Mouse (Mus musculus) thymus, postnatal 14 days (tissue): ENCODE data around the gene Ing1.
A peak's percentile ranks its signal among the peaks of the same experiment; 100 is the strongest.
"Not testable (repeated sequence)": the region's sequence is repeated elsewhere in the genome, so short reads cannot be mapped to it uniquely, and the experiment has no call there.

ENCODE experiments used
- DNase-seq: peaks from one replicate; pipeline ENCODE4 v3.0.0; 2021

The Ing1 gene

DNA sequence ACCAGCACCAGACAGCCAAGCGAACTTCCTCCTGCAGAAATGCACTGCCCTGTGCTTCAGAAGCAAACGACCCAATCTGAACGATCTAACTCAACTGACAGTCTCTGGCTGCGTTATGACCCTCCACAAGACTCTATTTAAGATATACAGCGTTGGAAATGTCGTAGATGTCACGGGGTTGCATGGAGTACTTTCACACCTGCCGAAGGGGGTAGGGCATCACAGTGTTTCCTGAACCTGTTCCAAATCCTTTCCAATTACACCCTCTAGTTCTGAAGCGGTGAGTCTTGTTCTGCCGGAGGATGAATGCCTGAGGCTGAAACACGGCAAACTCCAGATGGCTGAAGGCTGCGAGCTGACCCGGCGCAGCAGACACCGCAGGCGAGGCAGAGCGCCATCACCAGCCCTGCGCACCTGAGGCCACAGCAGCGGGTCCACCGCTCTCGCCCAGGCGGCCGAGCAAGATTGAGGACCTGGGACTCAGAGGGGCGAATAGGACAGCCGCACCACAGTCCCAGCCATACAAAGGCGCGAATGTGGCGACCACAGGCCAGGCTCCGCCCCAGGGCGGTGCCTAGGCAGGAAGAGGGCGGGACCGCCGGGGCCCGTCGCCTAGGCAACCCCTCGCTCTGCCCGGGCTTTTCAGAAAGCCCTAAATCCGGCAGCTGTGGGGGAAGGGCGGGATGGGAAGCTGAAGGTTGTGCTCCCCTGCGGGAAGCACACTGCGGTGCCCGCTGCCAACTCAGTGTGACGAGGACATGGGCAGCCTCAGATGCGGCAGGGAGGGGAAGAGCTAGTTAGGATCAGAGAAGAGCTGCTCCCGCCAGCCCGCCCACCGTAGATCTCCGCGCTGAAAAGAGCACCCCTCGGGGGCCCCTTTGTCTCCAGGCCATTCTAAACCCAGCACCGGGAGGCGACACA is at the start of gene Ing1:
Gene Ing1, plus strand, starts transcription at position 773 of the 921 bp plus-strand sequence.
- peak; percentile 98 for DNase-seq

DNA sequence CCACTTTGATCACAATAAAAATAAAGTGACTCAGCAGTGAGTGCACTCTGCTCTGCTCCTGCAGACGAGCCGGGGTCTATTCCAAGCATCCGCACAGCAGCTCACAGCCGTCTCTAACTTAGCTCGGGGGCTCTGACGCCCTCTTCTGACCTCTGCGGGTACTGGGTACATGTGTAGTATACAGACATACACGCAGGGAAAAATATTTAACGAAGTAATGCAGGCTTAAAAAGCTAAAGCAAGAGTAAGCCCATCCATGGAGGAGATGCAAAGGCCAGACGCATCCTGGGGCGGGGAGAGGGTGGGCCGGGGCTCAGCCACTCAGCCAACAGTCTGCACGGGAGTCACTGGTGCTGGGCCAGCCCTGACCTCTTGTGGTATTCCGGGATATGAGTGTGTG is 49.3 kb upstream of the Ing1 start:
- DNase-seq: no peak

DNA sequence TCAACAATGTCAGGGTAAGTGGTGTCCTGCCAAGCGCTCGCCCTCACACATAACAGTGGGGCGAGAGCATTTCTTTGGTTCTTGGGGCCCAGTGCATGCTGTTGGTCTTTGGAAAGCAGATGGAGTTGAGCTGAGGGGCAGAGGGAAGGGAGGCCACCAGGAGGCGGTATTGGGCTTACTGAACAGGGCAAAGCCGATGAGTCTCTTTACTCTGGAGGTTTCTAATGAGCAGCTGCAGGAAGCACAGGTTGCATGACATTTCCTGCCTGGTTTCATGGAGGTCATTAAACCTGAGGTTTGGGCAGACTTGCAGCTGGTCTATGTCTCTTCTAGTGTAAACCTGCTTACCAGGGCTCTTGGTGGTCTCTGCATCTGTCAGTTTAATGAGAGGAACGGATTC is 48.6 kb upstream of the Ing1 start:
- peak; percentile 85 for DNase-seq

DNA sequence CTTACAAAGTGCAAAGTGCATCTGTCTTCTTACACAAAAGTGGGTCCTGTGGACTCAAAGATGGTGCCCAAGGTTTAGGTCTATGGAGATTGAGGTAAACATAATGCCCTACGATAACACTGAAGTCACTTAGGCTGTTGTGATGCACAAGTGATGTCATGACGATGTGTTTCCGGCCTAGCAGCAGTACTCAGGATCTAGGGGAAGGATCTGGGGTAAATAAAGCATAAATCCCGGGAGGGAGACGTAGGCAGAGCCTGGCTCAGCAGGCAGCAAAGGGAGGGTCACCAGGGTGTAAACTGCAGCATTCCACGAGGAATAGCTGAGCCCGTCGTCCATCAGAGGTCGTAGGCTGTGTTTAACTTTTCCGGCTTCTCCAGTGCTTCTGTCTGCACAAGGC is 46.5 kb upstream of the Ing1 start:
- DNase-seq: no peak

DNA sequence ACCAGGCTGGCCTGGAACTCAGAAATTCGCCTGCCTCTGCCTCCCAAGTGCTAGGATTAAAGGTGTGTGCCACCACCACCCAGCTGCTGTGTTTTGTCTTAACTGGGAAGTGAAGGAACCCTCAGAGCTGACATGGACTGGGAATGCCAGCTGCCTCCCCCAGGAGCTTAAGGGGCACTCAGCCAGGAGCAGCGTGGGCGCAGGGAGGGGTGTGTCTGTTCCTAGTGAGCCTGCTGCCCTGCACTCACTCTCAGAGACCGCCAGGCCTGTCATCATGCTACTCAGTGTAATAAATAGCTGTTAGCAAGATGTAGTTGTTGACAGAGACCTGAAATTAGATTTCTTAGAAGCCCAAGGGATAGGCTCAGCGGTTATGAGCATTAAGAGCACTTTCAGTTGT is 44.4 kb upstream of the Ing1 start:
- no peak for DNase-seq

DNA sequence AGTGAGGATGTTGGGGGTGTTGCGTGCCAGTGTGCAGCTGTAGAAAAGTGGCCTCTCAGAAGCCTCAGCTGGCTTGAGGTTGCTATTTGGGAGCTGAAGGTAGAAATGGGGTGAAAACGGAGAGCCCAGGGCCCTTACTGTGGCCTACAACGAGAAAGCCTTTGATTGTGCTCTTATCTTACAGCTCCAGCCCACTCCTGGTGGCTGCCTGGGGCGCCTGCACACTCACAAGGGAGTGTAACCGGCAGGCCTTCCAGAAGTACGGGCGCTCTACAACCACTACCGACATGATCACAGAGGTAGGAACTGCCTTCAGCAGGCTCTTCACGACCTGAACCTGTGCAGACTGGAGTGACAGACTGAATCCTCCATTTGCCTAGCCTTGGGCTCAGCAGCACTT is 42.7 kb upstream of the Ing1 start:
- no peak for DNase-seq

DNA sequence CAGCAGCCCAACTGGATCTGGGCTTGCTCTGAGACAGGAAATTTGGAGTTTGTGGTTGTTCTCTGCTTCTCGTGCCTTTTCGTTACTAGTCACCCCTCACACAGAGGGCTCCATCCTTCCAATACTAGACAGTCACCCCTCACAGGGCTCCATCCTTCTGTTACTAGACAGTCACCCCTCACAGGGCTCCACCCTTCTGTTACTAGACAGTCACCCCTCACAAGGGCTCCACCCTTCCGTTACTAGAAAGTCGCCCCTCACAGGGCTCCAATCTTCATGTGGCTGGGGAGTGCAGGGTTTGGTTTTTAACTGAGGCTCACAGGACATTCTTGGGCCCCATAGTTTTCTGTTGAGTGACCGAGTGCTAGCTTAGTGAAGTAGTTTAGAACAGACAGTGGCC is 42.1 kb upstream of the Ing1 start:
- DNase-seq: no peak

DNA sequence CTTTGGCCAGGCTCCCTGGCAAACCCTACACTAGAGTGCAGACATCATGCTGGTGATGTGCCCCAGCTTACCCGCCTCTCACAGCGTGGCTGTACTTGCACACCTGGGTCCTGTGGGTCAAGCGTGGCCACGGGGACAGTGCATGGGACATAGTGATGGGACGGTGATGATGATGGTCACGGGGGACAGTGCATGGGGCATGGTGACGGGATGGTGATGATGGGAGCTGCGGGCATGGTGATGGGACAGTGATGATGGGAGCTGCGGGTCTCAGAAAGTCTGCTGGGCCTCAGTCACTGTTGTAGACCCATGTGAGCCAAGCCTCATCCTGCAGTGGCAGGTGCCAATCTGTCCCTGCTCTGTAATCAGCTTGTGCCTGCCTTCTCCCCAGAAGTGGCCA is 39.1 kb upstream of the Ing1 start:
- no peak for DNase-seq

DNA sequence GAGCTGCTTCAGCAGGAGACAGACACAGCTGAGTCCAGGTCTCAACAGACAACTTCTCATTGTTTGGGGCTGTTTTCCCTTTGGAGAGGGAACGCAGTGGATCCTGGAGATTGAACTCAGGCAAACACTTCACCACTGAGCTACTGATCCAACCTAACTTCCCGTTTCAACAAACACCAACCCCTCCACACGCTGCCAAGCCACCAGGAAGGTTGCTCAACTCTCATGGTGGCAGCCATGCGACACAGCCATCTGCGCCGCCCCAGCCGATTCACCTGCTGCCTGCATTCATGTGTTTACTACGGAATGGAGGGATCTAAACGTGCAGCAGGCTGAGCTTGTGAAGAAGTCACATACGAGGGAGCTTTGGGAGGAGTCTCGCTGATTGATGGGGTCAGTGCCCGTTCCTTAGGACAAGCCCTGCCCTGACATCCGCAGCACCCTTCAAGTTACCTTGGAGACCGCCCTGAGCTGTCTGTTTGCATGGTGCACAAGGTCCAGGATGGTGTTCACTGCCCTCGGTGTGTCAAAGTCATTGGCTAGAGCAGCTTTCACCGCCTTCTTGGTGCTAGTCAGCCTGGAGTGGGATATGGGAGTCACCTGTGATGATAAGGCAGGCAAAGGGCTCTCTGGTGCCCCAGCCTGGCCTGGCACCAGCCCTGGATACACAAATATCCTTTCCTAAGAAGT is 37.9 kb upstream of the Ing1 start:
- no peak for DNase-seq

DNA sequence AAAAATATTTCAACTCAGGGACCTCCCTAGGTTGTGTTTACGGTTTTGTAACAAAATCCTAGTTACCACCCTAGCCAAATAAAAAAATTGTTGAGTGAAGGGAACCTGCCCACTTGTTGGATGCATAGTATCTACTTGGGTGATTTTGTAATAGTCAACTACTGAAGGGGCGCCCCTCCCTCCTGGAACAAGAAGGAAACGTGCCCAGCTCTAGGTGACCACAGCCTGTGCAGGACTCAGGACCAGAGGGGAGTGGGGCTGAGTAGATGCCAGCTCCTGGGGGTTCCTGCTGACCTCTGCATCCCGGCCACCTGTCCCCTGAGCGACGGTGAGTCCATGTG is 37.3 kb upstream of the Ing1 start:
- no peak for DNase-seq

DNA sequence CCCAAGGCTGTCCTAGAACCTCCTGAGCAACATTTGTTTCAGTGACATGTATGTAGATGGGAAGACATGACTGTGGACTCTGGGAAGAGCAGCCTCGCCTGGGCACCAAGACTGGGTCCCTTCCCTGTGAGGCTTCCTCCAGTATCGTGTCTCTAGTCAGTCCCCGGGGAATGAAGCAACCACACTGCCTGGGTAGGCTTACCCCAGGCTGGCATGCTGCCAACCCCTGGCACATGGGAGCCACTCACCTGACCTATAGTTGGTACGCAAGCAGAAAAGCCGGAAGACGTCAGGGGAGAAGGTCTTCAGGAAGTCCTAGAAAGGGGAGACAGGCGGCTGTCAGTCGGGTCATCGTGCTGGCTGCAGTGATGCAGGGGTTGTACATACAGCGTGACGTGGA is 36.7 kb upstream of the Ing1 start:
- DNase-seq: no peak

DNA sequence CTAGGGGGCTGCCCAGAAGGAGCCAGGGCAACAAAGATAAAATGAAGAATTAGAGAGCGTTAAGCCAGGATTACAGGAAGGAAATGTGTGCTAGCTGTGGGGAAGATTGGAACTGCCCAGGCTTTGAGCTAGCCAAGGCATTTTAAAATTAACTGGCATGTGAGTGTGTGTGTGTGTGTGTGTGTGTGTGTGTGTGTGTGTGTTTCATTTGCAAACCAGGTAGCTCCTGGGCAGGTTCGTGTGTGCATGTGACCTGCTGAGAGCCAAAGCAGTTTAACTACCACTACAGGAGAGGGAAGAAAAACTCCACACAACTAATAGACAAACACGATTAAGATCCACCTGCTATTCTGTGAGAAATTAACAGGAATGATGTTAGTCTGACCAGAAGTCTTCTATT is 32.0 kb upstream of the Ing1 start:
- DNase-seq: no peak

DNA sequence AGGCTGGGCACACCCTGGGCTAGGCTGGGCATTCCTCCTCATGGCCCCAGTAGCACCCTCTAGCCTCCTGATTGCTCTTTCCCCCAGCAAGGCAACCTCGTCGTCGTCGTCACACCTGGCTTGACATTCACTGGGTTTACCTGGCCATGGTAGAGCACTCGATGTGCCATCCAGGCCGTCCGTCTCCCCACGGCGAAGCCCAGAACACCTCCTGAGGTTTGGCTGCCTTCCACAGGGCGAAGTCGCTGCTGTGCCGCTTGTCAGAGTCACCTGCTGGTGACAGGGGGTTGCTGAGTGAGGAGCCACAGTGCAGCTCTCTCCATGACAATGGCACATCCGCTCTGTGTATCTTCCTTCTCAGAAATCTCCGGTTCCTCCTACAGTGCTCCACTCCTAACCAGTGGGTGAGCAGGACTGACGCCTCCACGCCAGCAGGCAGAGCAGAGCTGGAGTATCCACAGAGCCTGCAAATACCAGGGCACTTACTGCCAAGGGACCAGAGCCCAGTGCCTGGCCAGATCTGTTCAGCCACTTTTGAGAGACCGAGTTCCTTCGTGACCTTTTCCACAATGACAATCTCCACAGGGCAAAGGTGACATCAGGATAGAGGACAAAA is 25.1 kb upstream of the Ing1 start:
- DNase-seq: no peak

DNA sequence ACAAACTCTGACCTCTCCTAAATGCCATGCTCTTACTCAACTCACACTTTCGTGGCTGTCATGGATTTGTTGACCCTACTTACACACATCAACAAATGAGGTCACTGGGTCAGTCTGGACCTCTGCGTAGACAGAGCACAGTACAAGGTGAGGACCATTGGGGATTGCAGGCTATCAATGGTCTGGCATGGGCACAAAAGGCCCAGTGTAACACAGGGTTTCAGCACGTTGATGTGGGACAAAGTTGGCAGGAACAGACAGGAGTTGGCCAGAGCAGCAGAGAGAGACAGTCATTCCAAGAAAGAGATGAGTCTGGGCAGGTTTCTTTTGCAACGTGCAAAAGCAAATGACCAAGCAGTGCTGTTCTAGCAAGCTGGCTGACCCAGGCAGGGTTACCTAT is 24.5 kb upstream of the Ing1 start:
- DNase-seq: no peak

DNA sequence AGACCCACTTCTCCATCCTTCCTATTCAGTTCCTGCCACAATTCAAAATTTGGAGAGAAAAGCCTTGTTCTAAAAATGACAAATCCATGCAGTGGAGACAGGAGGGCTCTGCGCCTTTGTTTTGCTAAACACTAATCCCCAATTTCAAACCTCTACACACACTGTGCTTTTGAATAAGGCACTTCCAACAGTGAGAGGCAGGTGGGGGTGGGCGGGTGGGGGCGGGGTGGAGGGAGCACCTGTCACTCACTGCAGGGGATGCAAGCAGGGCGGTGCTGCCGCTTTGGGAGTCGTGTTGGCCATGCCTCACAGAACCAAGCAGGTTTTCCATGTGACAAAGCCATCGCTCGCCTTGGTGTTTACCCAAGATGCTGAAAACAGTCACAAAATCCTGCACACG is 20.9 kb upstream of the Ing1 start:
- DNase-seq: no peak

DNA sequence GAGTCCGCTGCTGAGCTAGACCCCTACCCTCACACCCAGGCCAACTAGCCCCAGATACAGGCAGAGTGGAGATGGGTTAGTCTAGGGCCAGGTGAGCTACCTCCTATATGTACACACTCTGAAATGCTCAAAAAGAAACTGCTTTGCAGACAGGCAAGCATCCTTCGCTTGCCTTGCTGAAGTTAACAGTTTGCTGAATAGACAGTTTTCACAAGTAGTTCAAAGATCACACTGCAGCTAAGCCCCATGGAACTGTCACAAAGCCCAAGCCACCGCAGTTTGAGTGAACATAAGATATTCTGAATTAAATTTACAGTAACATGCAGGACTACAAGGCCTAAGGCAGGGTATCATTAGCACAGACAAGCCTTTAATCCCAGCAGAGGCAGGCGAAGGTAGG is 16.3 kb upstream of the Ing1 start:
- no peak for DNase-seq

DNA sequence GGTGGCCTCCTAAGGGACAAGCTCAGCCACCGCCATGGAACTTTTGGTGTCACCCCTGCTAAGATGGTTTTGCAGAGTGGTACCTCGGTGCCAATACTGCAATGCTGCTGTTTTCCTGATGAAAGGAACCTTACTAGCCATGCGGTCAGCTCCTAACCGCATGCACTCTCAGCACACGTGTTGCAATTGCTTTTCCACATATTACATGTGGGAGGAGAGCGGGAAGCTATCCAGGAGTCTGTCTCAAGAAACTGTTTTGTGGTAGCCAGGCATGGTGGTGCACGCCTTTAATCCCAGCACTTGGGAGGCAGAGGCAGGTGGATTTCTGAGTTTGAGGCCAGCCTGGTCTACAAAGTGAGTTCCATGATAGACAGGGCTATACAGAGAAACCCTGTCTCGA is 15.2 kb upstream of the Ing1 start:
- no peak for DNase-seq

DNA sequence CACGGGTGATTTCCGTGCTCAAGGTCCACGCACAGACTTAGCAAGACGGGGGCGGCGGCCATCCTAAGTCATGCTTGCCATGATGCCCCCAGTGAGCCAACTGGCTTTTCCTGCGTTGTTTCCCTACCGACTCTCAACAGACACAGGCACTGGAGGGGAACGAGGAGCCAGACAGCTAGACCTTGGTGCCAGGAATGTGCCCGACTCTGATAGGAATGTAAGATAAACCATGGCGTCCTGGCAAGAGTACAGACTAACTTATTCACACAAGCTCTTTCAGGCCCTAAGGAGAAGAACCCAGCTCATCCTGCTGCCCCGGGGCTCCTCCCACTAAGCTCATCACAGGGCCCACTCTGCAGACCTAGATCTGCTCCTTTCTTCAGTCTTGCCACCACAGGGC is 13.3 kb upstream of the Ing1 start:
- no peak for DNase-seq

DNA sequence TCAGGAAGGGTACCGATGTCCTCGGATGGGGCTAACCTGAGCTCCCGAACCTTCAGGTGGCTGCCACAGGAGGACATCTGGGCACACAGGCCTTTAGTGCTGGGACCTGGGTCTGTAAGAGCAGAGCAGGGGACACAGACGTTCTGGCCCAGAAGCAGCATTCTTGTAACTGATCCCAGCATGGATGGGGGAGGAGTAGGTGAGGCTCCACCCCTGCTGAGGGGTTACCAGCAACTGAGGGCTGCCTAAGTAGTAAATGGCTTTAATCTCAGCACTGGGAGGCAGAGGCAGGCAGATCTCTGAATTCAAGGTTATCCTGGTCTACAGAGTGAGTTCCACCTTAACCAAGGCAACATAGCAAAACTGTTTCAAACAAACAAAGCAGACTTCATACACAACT is 12.5 kb upstream of the Ing1 start:
- DNase-seq: no peak

DNA sequence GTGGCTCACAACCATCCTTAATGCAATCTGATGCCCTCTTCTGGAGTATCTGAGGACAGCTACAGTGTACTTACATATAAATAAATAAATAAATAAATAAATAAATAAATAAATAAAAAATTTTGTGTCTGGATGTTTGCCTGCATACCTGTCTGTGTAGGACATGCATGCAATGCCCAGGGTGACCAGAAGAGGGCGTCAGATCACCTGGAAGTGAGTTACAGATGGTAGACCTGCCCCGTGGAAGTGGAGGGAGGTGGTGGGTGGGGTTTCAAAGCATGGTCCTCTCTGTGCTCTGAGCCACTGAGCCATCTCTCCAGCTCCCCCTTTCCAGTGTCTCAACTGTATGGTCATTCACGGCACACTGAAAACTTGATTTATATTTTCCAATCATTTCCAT is 11.0 kb upstream of the Ing1 start:
- DNase-seq: peak; percentile 89

DNA sequence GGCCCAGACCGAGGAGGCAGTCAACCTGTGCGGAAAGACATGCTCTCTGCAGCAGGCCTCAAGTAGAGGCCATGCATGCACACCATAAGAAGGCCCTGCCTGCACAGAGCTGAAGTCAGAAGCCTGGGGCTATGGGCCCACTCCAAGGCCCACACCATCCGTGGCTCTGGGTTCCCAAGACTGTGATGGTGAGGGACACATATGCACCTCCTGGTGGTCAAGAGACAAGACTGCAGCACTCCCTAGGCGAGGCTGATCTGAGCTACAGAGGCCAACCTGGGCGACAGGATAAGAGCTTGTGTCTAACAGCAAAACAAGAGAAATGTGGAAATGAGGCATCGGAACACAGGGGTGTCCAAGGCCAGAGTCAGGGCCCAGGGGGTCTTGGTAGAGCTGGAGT is 8.3 kb upstream of the Ing1 start:
- DNase-seq: peak; percentile 34

DNA sequence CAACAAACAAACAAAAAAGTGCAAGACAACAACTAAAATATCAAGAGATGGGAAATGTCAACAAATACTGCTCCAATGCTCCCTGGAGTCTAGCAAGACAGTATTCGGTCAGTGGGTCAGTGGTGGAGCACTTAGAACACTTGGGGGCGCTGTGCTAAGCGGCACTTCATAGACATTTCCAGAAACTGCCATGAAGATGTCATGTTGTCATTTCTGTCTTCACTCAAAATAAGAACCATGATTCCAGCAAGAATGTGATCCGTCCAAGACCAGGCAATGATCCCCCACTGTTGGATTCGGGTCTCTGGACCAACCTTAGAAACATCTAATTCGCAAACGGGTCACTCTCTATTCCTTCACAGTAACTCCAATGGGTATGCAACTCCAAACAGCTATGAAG is 5.7 kb upstream of the Ing1 start:
- DNase-seq: peak; percentile 65

DNA sequence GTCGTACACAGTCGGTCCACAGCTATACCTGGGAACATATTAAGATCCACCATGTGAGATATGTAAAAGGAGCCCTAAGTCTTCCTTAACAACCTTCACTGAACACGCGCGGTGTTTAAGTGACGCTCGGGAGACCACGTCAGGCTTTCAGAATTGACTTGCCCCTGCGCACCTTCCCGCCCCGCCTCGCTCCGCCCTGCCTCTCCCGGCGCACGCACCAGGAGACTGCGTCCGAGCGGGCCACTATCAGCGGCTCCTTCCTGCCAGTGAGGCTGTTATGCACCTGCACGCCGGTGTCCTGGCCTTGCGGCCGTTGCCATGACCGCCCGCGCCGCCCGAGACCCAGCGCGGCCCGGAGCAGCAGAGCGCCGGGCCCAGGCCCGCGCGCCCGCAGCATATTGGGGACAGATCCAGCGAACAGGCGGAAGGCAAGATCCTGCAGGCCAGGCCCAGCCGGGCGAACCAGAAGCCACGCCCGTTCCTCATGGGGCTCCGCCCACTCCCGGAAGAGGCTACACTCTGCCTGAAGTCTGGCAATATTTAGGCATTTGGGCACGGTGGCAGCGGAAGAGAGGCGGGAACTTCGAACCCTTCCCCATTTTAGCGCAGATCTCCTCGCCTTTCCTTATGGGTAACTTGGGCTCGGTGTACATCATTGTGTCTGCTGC is 5.0 kb upstream of the Ing1 start, which contains the start of gene Cars2:
Gene Cars2, minus strand, starts transcription at position 503 of the 668 bp plus-strand sequence.
- DNase-seq: peak; percentile 96

DNA sequence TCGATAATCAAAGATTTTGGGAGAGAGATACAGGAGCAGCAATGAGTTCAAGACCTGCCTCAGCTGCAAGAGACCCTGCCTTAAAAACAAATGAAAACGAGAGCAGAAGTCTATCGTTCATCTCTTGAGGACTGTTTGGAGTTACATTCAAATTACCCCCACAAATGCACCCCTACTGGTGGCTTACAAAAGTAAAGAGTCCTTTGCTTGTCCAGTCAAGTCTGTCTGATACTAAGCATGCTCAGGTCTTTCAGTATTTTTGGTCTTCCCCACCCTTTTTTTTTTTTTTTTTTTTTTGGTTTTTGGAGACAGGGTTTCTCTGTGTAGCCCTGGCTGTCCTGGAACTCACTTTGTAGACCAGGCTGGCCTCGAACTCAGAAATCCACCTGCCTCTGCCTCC is 3.9 kb upstream of the Ing1 start:
- not testable (repeated sequence) for DNase-seq
